Mouse (Mus musculus): ENCODE measurements around the gene Fgf22. TPM values are rescaled to one million over a fixed set of nuclear protein-coding genes. Genes with fewer than 3 reads are reported as not detected.
A peak's percentile ranks its signal among the peaks of the same experiment; 100 is the strongest.

Fgf22 gene
- polyA plus RNA-seq, 1 experiment: 11.1 TPM

GRCm38 (mm10) chr10:79723047-79723446 lies 31.8 kb upstream of the Fgf22 start:
- no peak for TF ChIP-seq CTCF (IDR thresholded peaks at IDR 0.05; ENCODE audit: borderline replicate concordance, insufficient read depth, low read depth, low read length)
- no peak for TF ChIP-seq POLR2A (IDR thresholded peaks at IDR 0.05; ENCODE audit: borderline replicate concordance, insufficient read depth, low read length)
- no peak overlapping the region for H3K4me3 ChIP-seq (replicated peaks; ENCODE audit: insufficient read depth, low read depth, low read length)
- 6% methylated on average over 6 of the region's 6 CpGs for WGBS

GRCm38 (mm10) chr10:79723692-79724091 lies 31.2 kb upstream of the Fgf22 start:
- no peaks in the 10 kb centered on the region for H3K27me3 ChIP-seq (ENCODE audit: control insufficient read depth, insufficient read depth, low read length)
- DNase-seq: no peak
- TF ChIP-seq CTCF (IDR thresholded peaks at IDR 0.05; ENCODE audit: borderline replicate concordance, insufficient read depth, low read depth, low read length) (no peak), POLR2A (IDR thresholded peaks at IDR 0.05; ENCODE audit: borderline replicate concordance, insufficient read depth, low read length) (no peak)
- H3K4me3 ChIP-seq (replicated peaks; ENCODE audit: insufficient read depth, low read depth, low read length): no peak overlapping the region
- 44% methylated on average over 7 of the region's 7 CpGs for WGBS
- H3K27ac ChIP-seq (ENCODE audit: insufficient read depth, low read length): no peak overlapping the region
- peaks cover 31% of the 10 kb centered on the region for H3K4me1 ChIP-seq (ENCODE audit: control insufficient read depth, insufficient read depth, low read length)

More at GRCm38 (mm10) chr10:79723047-79723446, 31.8 kb upstream of the Fgf22 start:
- Histone ChIP-seq H3K27ac (ENCODE audit: insufficient read depth, low read length) (no peak overlapping the region), H3K27me3 (ENCODE audit: control insufficient read depth, insufficient read depth, low read length) (no peaks in the 10 kb centered on the region), H3K4me1 (ENCODE audit: control insufficient read depth, insufficient read depth, low read length) (peaks cover 29% of the 10 kb centered on the region)
- peak; percentile 39 to 45 for DNase-seq

- WGBS: 27% methylated on average over 11 of the region's 11 CpGs
- Histone ChIP-seq H3K4me1 (ENCODE audit: control insufficient read depth, insufficient read depth, low read length) (peaks cover 30% of the 10 kb centered on the region), H3K4me3 (replicated peaks; ENCODE audit: insufficient read depth, low read depth, low read length) (no peak overlapping the region), H3K27ac (ENCODE audit: insufficient read depth, low read length) (no peak overlapping the region), H3K27me3 (ENCODE audit: control insufficient read depth, insufficient read depth, low read length) (no peaks in the 10 kb centered on the region)
- peak; percentile 49 to 61 for DNase-seq
- TF ChIP-seq CTCF (IDR thresholded peaks at IDR 0.05; ENCODE audit: borderline replicate concordance, insufficient read depth, low read depth, low read length): peak; percentile 53
- no peak for TF ChIP-seq POLR2A (IDR thresholded peaks at IDR 0.05; ENCODE audit: borderline replicate concordance, insufficient read depth, low read length)
Measured at GRCm38 (mm10) chr10:79726090-79726489, 28.8 kb upstream of the Fgf22 start.

- peak; percentile 33 to 42 for DNase-seq
Measured at GRCm38 (mm10) chr10:79728323-79729249, 26.3 kb upstream of the Fgf22 start.

GRCm38 (mm10) chr10:79729357-79729965 lies 25.4 kb upstream of the Fgf22 start:
- no peaks in the 10 kb centered on the region for H3K27me3 ChIP-seq (ENCODE audit: control insufficient read depth, insufficient read depth, low read length)
- no peak overlapping the region; the same call in 1 of the 2 replicates for H3K27ac ChIP-seq (ENCODE audit: insufficient read depth, low read length)
- no peak overlapping the region for H3K4me3 ChIP-seq (replicated peaks; ENCODE audit: insufficient read depth, low read depth, low read length)
- WGBS: 16% methylated on average over 13 of the region's 13 CpGs
- peak; percentile 53 to 58 for DNase-seq
- no peak for TF ChIP-seq CTCF (IDR thresholded peaks at IDR 0.05; ENCODE audit: borderline replicate concordance, insufficient read depth, low read depth, low read length)
- TF ChIP-seq POLR2A (IDR thresholded peaks at IDR 0.05; ENCODE audit: borderline replicate concordance, insufficient read depth, low read length): no peak
- H3K4me1 ChIP-seq (ENCODE audit: control insufficient read depth, insufficient read depth, low read length): peaks cover 11% of the 10 kb centered on the region

More at GRCm38 (mm10) chr10:79728323-79729249, 26.3 kb upstream of the Fgf22 start:
- Histone ChIP-seq H3K4me1 (ENCODE audit: control insufficient read depth, insufficient read depth, low read length) (peaks cover 14% of the 10 kb centered on the region), H3K4me3 (replicated peaks; ENCODE audit: insufficient read depth, low read depth, low read length) (no peak overlapping the region), H3K27me3 (ENCODE audit: control insufficient read depth, insufficient read depth, low read length) (no peaks in the 10 kb centered on the region), H3K27ac (ENCODE audit: insufficient read depth, low read length) (peak overlapping the region; percentile 33; the same call in 1 of the 2 replicates)
- TF ChIP-seq CTCF (IDR thresholded peaks at IDR 0.05; ENCODE audit: borderline replicate concordance, insufficient read depth, low read depth, low read length): no peak
- TF ChIP-seq POLR2A (IDR thresholded peaks at IDR 0.05; ENCODE audit: borderline replicate concordance, insufficient read depth, low read length): no peak
- 39% methylated on average over 28 of the region's 28 CpGs for WGBS

GRCm38 (mm10) chr10:79732500-79732899 lies 22.4 kb upstream of the Fgf22 start:
- WGBS: 96% methylated on average over 1 of the region's 1 CpGs
- DNase-seq: peak in 1 of 2 experiments; percentile 53
- Histone ChIP-seq H3K4me1 (ENCODE audit: control insufficient read depth, insufficient read depth, low read length) (peaks cover 14% of the 10 kb centered on the region), H3K27ac (ENCODE audit: insufficient read depth, low read length) (no peak overlapping the region), H3K27me3 (ENCODE audit: control insufficient read depth, insufficient read depth, low read length) (no peaks in the 10 kb centered on the region), H3K4me3 (replicated peaks; ENCODE audit: insufficient read depth, low read depth, low read length) (no peak overlapping the region)
- TF ChIP-seq CTCF (IDR thresholded peaks at IDR 0.05; ENCODE audit: borderline replicate concordance, insufficient read depth, low read depth, low read length) (peak; percentile 61), POLR2A (IDR thresholded peaks at IDR 0.05; ENCODE audit: borderline replicate concordance, insufficient read depth, low read length) (no peak)

- WGBS: 95% methylated on average over 15 of the region's 15 CpGs
- no peak overlapping the region for H3K27ac ChIP-seq (ENCODE audit: insufficient read depth, low read length)
- H3K27me3 ChIP-seq (ENCODE audit: control insufficient read depth, insufficient read depth, low read length): no peaks in the 10 kb centered on the region
- TF ChIP-seq POLR2A (IDR thresholded peaks at IDR 0.05; ENCODE audit: borderline replicate concordance, insufficient read depth, low read length): no peak
- no peak for TF ChIP-seq CTCF (IDR thresholded peaks at IDR 0.05; ENCODE audit: borderline replicate concordance, insufficient read depth, low read depth, low read length)
- H3K4me1 ChIP-seq (ENCODE audit: control insufficient read depth, insufficient read depth, low read length): peaks cover 7% of the 10 kb centered on the region
- H3K4me3 ChIP-seq (replicated peaks; ENCODE audit: insufficient read depth, low read depth, low read length): no peak overlapping the region
- no peak for DNase-seq
Measured at GRCm38 (mm10) chr10:79733847-79734246, 21.0 kb upstream of the Fgf22 start.

Measured in cerebellum, adult 2 months (tissue).